In genomic region chr7:12977682-12978389, GRCm38 (mm10) we compare ENCODE assay signal across 8 mouse cellular contexts. TPM values are rescaled to one million over a fixed set of nuclear protein-coding genes. Genes with fewer than 3 reads are reported as not detected.
DNase-seq lines count a peak whose midpoint lies in the region; ATAC-seq lines count a peak whose summit lies in the region.

TSS of gene Zfp446 (plus strand) at chr7:12977848.

- H3K27me3 ChIP-seq in heart, embryonic 14.5 days (ENCODE audit: control insufficient read depth, insufficient read depth, low read length), result no peaks in the 10 kb centered on the region
- H3K27me3 ChIP-seq in liver, embryonic 13.5 days, result no peaks in the 10 kb centered on the region
- H3K27me3 ChIP-seq in stomach, embryonic 16.5 days (ENCODE audit: control insufficient read depth, insufficient read depth, low read length), result no peaks in the 10 kb centered on the region

- peak within 1 kb of the TSS; percentile 68 to 92 for H3K4me3 ChIP-seq in heart, embryonic 14.5 days (ENCODE audit: control insufficient read depth in 1 of 2, insufficient read depth in 1 of 2, low read depth in 1 of 2, low read length in 2 of 2)
- H3K4me3 ChIP-seq in liver, embryonic 13.5 days (replicated peaks), result peak within 1 kb of the TSS; percentile 68
- H3K4me3 ChIP-seq in stomach, embryonic 16.5 days (replicated peaks; ENCODE audit: low read length), result peak within 1 kb of the TSS; percentile 74

- no peaks in the 10 kb centered on the region for H3K9me3 ChIP-seq in heart, embryonic 14.5 days (ENCODE audit: control insufficient read depth, low read length)
- H3K9me3 ChIP-seq in liver, embryonic 13.5 days (replicated peaks), result no peaks in the 10 kb centered on the region
- no peaks in the 10 kb centered on the region for H3K9me3 ChIP-seq in stomach, embryonic 16.5 days (replicated peaks; ENCODE audit: control insufficient read depth, low read length)

- H3K36me3 ChIP-seq in heart, embryonic 14.5 days (ENCODE audit: control insufficient read depth, insufficient read depth, low read length), result peaks cover 13% of the 10 kb centered on the region
- peaks cover 10% of the 10 kb centered on the region for H3K36me3 ChIP-seq in liver, embryonic 13.5 days
- H3K36me3 ChIP-seq in stomach, embryonic 16.5 days (ENCODE audit: control insufficient read depth, insufficient read depth, low read length), result no peaks in the 10 kb centered on the region

- peaks cover 9% of the 10 kb centered on the region in 2 experiments for H3K4me1 ChIP-seq in heart, embryonic 14.5 days (ENCODE audit: control insufficient read depth in 2 of 2, insufficient read depth in 2 of 2, low read length in 2 of 2)
- H3K4me1 ChIP-seq in liver, embryonic 13.5 days (replicated peaks), result peaks cover 27% of the 10 kb centered on the region
- H3K4me1 ChIP-seq in stomach, embryonic 16.5 days (ENCODE audit: control insufficient read depth, insufficient read depth, low read length), result peaks cover 8% of the 10 kb centered on the region

- under 1% methylated on average over 47 of the region's 49 CpGs for WGBS in heart, embryonic 14.5 days
- under 1% methylated on average over 49 of the region's 49 CpGs for WGBS in liver, embryonic 13.5 days (ENCODE audit: insufficient replicate concordance)
- under 1% methylated on average over 49 of the region's 49 CpGs for WGBS in stomach, embryonic 16.5 days

- peak; percentile 93 for DNase-seq in c-Kit-negative CD71-positive TER-119-positive erythroid progenitor cells, embryonic 14.5 days (ENCODE audit: low read depth, low spot score)
- DNase-seq in fibroblast of lung, adult 2 months (ENCODE audit: low read depth), result peak; percentile 98
- DNase-seq in kidney, postnatal 14 days, result peak; percentile 99
- DNase-seq in liver, embryonic 13.5 days, result peak; percentile 98
- peak; percentile 98 for DNase-seq in neural tube, embryonic 10.5 days (ENCODE audit: extremely low spot score, low spot score)

- peak; percentile 92 for ATAC-seq in CD4-positive, CD25-positive, alpha-beta regulatory T cell, adult 4 months
- ATAC-seq in heart, embryonic 14.5 days (ENCODE audit: insufficient number of reproducible peaks, insufficient read depth, low FRiP score, low read depth), result peak; percentile 98
- peak; percentile 99 for ATAC-seq in liver, embryonic 13.5 days (ENCODE audit: low read depth)
- ATAC-seq in stomach, embryonic 16.5 days (ENCODE audit: insufficient read depth, low FRiP score), result peak; percentile 98

- H3K27ac ChIP-seq in heart, embryonic 14.5 days (replicated peaks in 1 of 2; ENCODE audit: control insufficient read depth in 1 of 2, insufficient read depth in 1 of 2, low read depth in 2 of 2, low read length in 2 of 2), result peak within 1 kb of the TSS; percentile 93 to 98
- peak within 1 kb of the TSS; percentile 94 for H3K27ac ChIP-seq in liver, embryonic 13.5 days
- H3K27ac ChIP-seq in stomach, embryonic 16.5 days (ENCODE audit: low read length), result peak within 1 kb of the TSS; percentile 97

- H3K9ac ChIP-seq in heart, embryonic 14.5 days (ENCODE audit: low read length), result peak within 1 kb of the TSS; percentile 86
- H3K9ac ChIP-seq in liver, embryonic 13.5 days, result peak within 1 kb of the TSS; percentile 84
- peak within 1 kb of the TSS; percentile 85 for H3K9ac ChIP-seq in stomach, embryonic 16.5 days (ENCODE audit: low read length)

- peak within 1 kb of the TSS; percentile 91 for H3K4me2 ChIP-seq in heart, embryonic 14.5 days (ENCODE audit: low read length)
- H3K4me2 ChIP-seq in liver, embryonic 13.5 days, result peak within 1 kb of the TSS; percentile 94
- H3K4me2 ChIP-seq in stomach, embryonic 16.5 days (ENCODE audit: low read depth, low read length), result peak within 1 kb of the TSS; percentile 70

RNA-seq across cellular contexts. Expression of gene Zfp446, which starts in this region (rescaled TPM):
- 1 to 10 TPM; 3.8 to 5.7 TPM for polyA plus RNA-seq in CD4-positive, CD25-positive, alpha-beta regulatory T cell, adult 4 months (2017; shearing (Covaris generic))
- polyA plus RNA-seq in heart, embryonic 14.5 days (2014; fragmentation: Nextera tagmentation; extraction: Ambion mirVana), result 4.4 and 5.2 TPM in 2 replicates
- polyA plus RNA-seq in liver, embryonic 13.5 days (2015; fragmentation: Nextera tagmentation; extraction: Ambion mirVana), result 2.9 and 3.6 TPM in 2 replicates
- 7.2 and 8.9 TPM in 2 replicates for polyA plus RNA-seq in stomach, embryonic 16.5 days (2015; fragmentation: Nextera tagmentation; extraction: Ambion mirVana)

Comparison
In these comparisons a context has a peak if more than half of its experiments do, and no peak if none do; other contexts are left out.
1. Peak in every context shown above with its lines: DNase-seq, ATAC-seq, H3K4me3 ChIP-seq and H3K27ac ChIP-seq.